Mouse (Mus musculus) myocyte (in vitro differentiated cells): Measurements from ENCODE around the gene Slc10a6.

Experiments
- CEBPB ChIP-seq: IDR thresholded peaks from 2 replicates; pipeline ENCODE4 v1.6.1; 2011; ENCODE audit warnings: mild to moderate bottlenecking, moderate library complexity; ENCODE audit not compliant: poor library complexity, insufficient read depth, severe bottlenecking
- E2F4 ChIP-seq: IDR thresholded peaks from one replicate; pipeline ENCODE4 v1.6.1; 2011; ENCODE audit warnings: mild to moderate bottlenecking, control low read depth, moderate library complexity; ENCODE audit not compliant: insufficient read depth
- MAX ChIP-seq: IDR thresholded peaks from one replicate; pipeline ENCODE4 v1.6.1; 2011; ENCODE audit warnings: low read depth, mild to moderate bottlenecking, control low read depth
- MYOD1 ChIP-seq, 3 experiments: IDR thresholded peaks; one replicate each; pipeline ENCODE4 v1.6.1; 2011; ENCODE audit warnings: control low read depth in 2 of 3, low read depth in 2 of 3, mild to moderate bottlenecking in 2 of 3, moderate library complexity in 1 of 3; ENCODE audit not compliant: insufficient read length in 2 of 3, control insufficient read depth in 1 of 3
- POLR2A ChIP-seq: IDR thresholded peaks from one replicate; pipeline ENCODE4 v1.6.1; 2011; ENCODE audit warnings: low read depth, mild to moderate bottlenecking, control low read depth, moderate library complexity; ENCODE audit not compliant: insufficient read length
- POLR2AphosphoS2 ChIP-seq: IDR thresholded peaks from one replicate; pipeline ENCODE4 v1.6.1; 2011; ENCODE audit warnings: low read depth, control low read depth; ENCODE audit not compliant: insufficient read length
- REST ChIP-seq: IDR thresholded peaks from one replicate; pipeline ENCODE4 v1.6.1; 2011; ENCODE audit warnings: mild to moderate bottlenecking, control low read depth, moderate library complexity; ENCODE audit not compliant: insufficient read depth, insufficient read length
- SRF ChIP-seq: IDR thresholded peaks from one replicate; pipeline ENCODE4 v1.6.1; 2011; ENCODE audit warnings: low read depth; ENCODE audit not compliant: control insufficient read depth, insufficient read length
- TCF12 ChIP-seq: IDR thresholded peaks from one replicate; pipeline ENCODE4 v1.6.1; 2011; ENCODE audit warnings: mild to moderate bottlenecking, control low read depth; ENCODE audit not compliant: poor library complexity, insufficient read depth, severe bottlenecking
- TCF3 ChIP-seq: IDR thresholded peaks from one replicate; pipeline ENCODE4 v1.6.1; 2011; ENCODE audit warnings: low read depth, control low read depth; ENCODE audit not compliant: insufficient read length

GRCm38 (mm10) chr5:103592706-103593105, 36.5 kb downstream of the Slc10a6 start:
- no peak for TF ChIP-seq MAX
- no peak for TF ChIP-seq POLR2AphosphoS2
- no peak for TF ChIP-seq CEBPB
- no peak for TF ChIP-seq SRF
- no peak for TF ChIP-seq E2F4
- no peak for TF ChIP-seq TCF3
- TF ChIP-seq POLR2A, result no peak
- TF ChIP-seq TCF12, result no peak
- peak in 1 of 3 experiments; percentile 12 for TF ChIP-seq MYOD1 (IDR thresholded peaks at IDR 0.05; ENCODE audit: control insufficient read depth in 1 of 3, insufficient read length in 2 of 3, low read depth in 2 of 3)
- no peak for TF ChIP-seq REST
